Mouse (Mus musculus) forebrain, embryonic 11.5 days (tissue): ENCODE data around the gene Arhgap27. TPM values are rescaled to one million over a fixed set of nuclear protein-coding genes. Genes with fewer than 3 reads are reported as not detected.

Source experiments
- ATAC-seq: fragments of 200-750 bp; cut with Nextera tagmentation; replicated peaks from 2 replicates; pipeline ENCODE4 v1.8.0; 2017; ENCODE audit warnings: moderate TSS enrichment; ENCODE audit not compliant: low FRiP score
- DNase-seq: peaks from one replicate; pipeline ENCODE4 v3.0.0-alpha.2; 2017; ENCODE audit warnings: low spot score
- H3K27ac ChIP-seq: fragments of 300-500 bp; sonication (generic); 2 replicates; pipeline ENCODE4 v1.5.1; 2014; ENCODE audit warnings: low read depth, low read length
- H3K27me3 ChIP-seq: fragments of 300-500 bp; sonication (generic); 2 replicates; pipeline ENCODE4 v1.6.1; 2014; ENCODE audit warnings: mild to moderate bottlenecking, low read length, mixed read lengths; ENCODE audit not compliant: control insufficient read depth, insufficient read depth
- H3K36me3 ChIP-seq: fragments of 300-500 bp; sonication (generic); 2 replicates; pipeline ENCODE4 v1.6.1; 2014; ENCODE audit warnings: mild to moderate bottlenecking, low read length, moderate library complexity, mixed read lengths; ENCODE audit not compliant: control insufficient read depth, insufficient read depth
- H3K4me1 ChIP-seq: fragments of 300-500 bp; sonication (generic); replicated peaks from 2 replicates; pipeline ENCODE4 v1.6.1; 2014; ENCODE audit warnings: low read length, mixed read lengths; ENCODE audit not compliant: control insufficient read depth, insufficient read depth
- H3K4me2 ChIP-seq: fragments of 300-500 bp; sonication (generic); 2 replicates; pipeline ENCODE4 v1.6.1; 2014; ENCODE audit warnings: low read depth, mild to moderate bottlenecking, low read length, moderate library complexity, mixed read lengths; ENCODE audit not compliant: severe bottlenecking
- H3K4me3 ChIP-seq: fragments of 300-500 bp; sonication (generic); 2 replicates; pipeline ENCODE4 v1.5.1; 2014; ENCODE audit warnings: low read depth, low read length
- H3K9ac ChIP-seq: fragments of 300-500 bp; sonication (generic); 2 replicates; pipeline ENCODE4 v1.6.1; 2014; ENCODE audit warnings: low read length
- H3K9me3 ChIP-seq: fragments of 300-500 bp; sonication (generic); 2 replicates; pipeline ENCODE4 v1.6.1; 2016; ENCODE audit warnings: low read length, mixed read lengths; ENCODE audit not compliant: control insufficient read depth
- WGBS: fragments of 180-500 bp; shearing (Covaris S2); extraction: QIAGEN DNeasy Blood & Tissue Kit; methylation state at CpG from one replicate; pipeline ENCODE4 v1.1.7; 2014; 5-methylcytosine and 5-hydroxymethylcytosine counted together
- polyA plus RNA-seq: library from polyadenylated mRNA; unstranded; fragments of >200 nt; fragmentation: Nextera tagmentation; extraction: Ambion mirVana; gene quantifications from 2 replicates; pipeline ENCODE4 v1.2.1, GENCODE M21; 2014

The Arhgap27 gene
- polyA plus RNA-seq, 1 experiment from 2014 or later, result 3.2 TPM

DNA sequence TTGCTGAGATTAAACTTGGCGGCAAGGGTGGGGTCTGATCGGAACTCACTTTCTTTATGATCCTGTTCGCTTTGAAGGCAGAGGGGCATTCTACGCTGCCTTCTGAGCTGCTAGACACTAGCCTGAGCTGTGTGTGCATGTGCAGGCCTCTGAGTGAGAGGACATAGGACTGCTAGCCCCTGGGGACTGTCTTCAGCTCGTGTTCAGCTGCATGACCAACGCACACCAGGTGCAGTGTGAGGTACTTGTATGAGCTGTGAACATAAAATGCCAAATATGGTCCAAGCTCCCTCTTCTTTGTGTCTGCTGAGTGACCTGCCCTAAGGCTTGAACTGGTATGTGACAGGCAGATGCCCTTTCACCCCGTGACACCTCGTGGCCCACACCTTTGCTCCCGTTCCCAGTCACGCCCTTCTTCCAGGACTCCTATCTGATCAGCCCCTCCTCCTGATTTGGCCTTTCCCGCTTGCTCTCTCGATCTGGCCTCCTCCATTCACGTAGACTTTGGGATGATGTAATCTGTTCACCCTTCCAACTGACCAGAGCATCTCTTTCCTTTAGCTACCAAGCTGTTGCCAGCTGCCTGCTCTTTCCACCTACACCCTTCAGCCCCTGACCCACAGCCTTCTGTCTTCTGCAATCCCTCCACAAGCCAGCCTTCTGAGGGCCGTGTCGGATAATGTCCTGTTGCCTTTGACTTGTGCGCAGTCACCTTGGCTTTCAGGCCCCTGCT, 6.4 kb downstream of the Arhgap27 start:
- DNase-seq, result no peak
- 85% methylated on average over 16 of the region's 16 CpGs for WGBS
- Histone ChIP-seq H3K9me3 (no peaks in the 10 kb centered on the region), H3K4me2 (no peak overlapping the region), H3K9ac (no peak overlapping the region), H3K4me1 (peaks cover 10% of the 10 kb centered on the region), H3K4me3 (no peak overlapping the region), H3K27ac (no peak overlapping the region), H3K36me3 (no peaks in the 10 kb centered on the region), H3K27me3 (peaks cover 30% of the 10 kb centered on the region)
- ATAC-seq, result no peak

DNA sequence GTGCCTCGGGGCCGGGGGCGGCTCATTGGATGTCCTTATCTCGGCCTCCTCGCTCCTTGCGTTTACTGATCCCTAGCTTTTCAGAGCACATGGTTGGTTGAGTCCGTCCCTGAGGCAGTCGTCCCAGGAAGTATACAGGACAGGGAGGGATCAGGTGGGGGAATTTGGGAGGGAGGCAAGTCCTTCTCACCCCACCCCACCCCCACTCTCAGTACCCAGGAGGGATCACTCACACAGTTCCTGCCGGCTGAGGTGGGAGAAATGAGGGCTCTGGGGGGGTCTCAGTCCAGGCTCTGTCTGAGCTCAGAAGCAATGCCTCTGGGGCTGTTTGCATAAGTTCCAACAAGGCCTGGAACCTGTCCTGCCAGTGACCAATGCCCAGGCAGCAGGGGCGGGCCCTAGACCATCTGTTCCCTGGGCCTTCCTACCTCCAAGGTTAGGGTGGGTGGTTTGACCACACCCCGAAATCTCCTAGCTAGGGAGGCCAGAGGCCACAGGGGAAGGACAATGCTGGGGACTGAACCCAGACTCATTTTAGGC, 7.4 kb downstream of the Arhgap27 start:
- Histone ChIP-seq H3K9ac (no peak overlapping the region), H3K36me3 (no peaks in the 10 kb centered on the region), H3K27me3 (peaks cover 20% of the 10 kb centered on the region), H3K4me3 (no peak overlapping the region), H3K4me1 (peaks cover 6% of the 10 kb centered on the region; the same call in 1 of the 2 replicates), H3K4me2 (no peak overlapping the region), H3K9me3 (no peaks in the 10 kb centered on the region), H3K27ac (no peak overlapping the region)
- DNase-seq (no peak), ATAC-seq (no peak)
- 32% methylated on average over 11 of the region's 11 CpGs for WGBS

DNA sequence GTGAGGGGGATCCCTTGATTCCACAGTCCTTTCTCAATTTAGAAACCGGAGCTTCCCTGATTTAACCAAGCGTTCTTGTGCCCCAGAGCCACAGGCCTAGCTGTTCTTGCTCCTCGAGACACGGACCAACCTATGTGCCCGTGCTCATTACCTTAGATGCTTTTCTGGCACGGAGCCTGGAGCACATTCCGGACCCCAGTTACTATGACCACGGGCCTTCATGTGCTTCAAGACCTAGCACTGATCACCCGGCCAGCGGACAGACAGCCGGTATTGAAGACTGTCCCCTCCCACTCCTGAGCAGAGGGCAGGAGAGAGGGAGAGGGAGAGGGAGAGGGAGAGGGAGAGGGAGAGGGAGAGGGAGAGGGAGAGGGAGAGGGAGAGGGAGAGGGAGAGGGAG, 8.2 kb downstream of the Arhgap27 start:
- 32% methylated on average over 11 of the region's 11 CpGs for WGBS
- peaks cover 11% of the 10 kb centered on the region for H3K27me3 ChIP-seq

DNA sequence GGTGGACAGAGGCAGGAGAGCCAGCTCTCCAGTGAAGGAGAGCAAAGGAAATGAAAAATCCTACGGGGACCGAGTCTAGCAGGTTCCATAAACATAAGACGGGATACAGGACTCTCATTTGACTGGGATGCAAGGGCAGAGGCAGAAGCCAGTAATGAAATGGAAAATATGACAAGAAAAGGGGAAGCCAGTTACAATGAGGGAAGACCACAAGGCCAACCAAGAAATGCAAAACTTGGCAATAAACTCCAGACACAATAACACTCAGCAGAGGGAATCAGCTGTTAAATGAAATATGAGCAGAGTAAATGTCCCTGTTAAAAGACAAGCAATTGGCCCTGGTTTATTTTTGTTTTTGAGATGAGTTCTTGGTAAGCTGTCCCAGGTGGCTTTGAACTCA, 9.5 kb downstream of the Arhgap27 start:
- peaks cover 3% of the 10 kb centered on the region for H3K27me3 ChIP-seq
- H3K9ac ChIP-seq, result no peak overlapping the region

More for the DNA sequence above, 8.2 kb downstream of the Arhgap27 start:
- peak; percentile 68 for DNase-seq
- ATAC-seq, result no peak
- H3K4me3 ChIP-seq, result no peak overlapping the region
- no peaks in the 10 kb centered on the region for H3K9me3 ChIP-seq
- H3K9ac ChIP-seq, result no peak overlapping the region
- H3K27ac ChIP-seq, result no peak overlapping the region
- peaks cover 6% of the 10 kb centered on the region; the same call in 1 of the 2 replicates for H3K4me1 ChIP-seq
- no peaks in the 10 kb centered on the region for H3K36me3 ChIP-seq
- H3K4me2 ChIP-seq, result no peak overlapping the region

DNA sequence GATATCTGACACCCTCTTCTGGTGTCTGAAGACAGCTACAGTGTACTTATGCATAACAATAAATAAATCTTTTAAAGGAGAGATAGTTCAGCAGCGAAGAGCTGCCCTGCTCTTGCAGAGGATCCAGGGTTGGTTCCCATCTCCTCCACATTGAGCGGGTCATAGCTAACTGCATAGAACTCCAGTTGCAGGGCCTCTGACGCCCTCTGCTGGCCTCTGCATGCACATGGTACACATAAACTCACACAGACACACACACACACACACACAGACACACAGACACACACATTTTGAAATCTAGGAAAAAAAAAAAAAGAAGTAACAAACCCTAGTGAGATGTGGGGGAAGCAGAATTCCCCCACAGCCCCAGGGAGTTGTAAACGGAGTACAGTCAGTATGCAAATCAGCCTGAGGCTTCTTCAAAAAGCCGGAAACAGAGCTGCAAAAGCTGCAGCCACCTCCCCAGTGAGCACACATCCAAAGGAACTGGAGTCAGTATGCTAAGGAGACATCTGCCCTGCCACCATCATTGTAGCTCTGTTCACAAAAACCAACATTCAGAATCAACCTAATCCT, 11.2 kb downstream of the Arhgap27 start:
- no peak overlapping the region for H3K27ac ChIP-seq
- 80% methylated on average over 5 of the region's 5 CpGs for WGBS
- no peaks in the 10 kb centered on the region; the same call in none of the 2 replicates for H3K27me3 ChIP-seq
- peaks cover 3% of the 10 kb centered on the region; the same call in 1 of the 2 replicates for H3K4me1 ChIP-seq
- no peaks in the 10 kb centered on the region; the same call in 1 of the 2 replicates for H3K9me3 ChIP-seq
- ATAC-seq (no peak), DNase-seq (no peak)
- no peak overlapping the region for H3K4me2 ChIP-seq
- no peak overlapping the region for H3K9ac ChIP-seq
- no peaks in the 10 kb centered on the region for H3K36me3 ChIP-seq
- H3K4me3 ChIP-seq, result no peak overlapping the region

More for the DNA sequence above, 9.5 kb downstream of the Arhgap27 start:
- Histone ChIP-seq H3K36me3 (no peaks in the 10 kb centered on the region), H3K4me1 (peaks cover 3% of the 10 kb centered on the region; the same call in 1 of the 2 replicates), H3K4me2 (no peak overlapping the region), H3K4me3 (no peak overlapping the region), H3K9me3 (no peaks in the 10 kb centered on the region; the same call in 1 of the 2 replicates), H3K27ac (no peak overlapping the region)
- DNase-seq (no peak), ATAC-seq (no peak)
- WGBS, result 83% methylated on average over 3 of the region's 3 CpGs

DNA sequence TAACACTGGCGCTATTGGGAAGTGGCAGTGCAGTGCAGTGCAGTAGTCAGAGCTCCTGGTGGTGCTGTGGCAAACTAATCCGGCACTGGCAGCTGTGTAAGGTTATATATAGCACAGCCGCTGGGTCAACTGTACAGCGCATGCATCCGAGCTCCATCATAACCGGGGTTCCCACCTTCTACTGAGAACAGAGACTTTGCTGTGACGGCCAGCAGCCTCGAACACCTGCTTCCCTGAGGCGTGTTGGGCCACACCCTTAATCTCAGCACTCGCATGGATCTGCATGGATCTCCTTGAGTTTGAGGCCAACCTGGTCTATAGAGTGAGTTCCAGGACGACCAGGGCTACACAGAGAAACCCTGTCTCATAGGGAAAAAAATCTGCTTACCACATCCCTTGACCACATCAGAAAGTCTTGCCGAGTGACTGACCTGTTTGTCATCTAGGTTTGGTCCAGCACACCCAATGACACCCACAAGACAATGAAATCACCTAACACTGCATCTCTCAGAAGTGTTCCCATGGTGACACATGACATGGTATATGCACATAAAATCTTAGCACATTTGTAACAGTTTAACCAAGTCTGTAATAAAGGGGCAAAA, 12.7 kb downstream of the Arhgap27 start:
- 92% methylated on average over 12 of the region's 12 CpGs for whole genome bisulfite sequencing
- Histone ChIP-seq H3K27ac (no peak overlapping the region), H3K9ac (no peak overlapping the region), H3K9me3 (no peaks in the 10 kb centered on the region; the same call in 1 of the 2 replicates), H3K36me3 (no peaks in the 10 kb centered on the region), H3K4me3 (no peak overlapping the region), H3K4me1 (peaks cover 2% of the 10 kb centered on the region; the same call in 1 of the 2 replicates), H3K4me2 (no peak overlapping the region), H3K27me3 (no peaks in the 10 kb centered on the region; the same call in 1 of the 2 replicates)
- ATAC-seq, result no peak
- DNase-seq, result no peak

DNA sequence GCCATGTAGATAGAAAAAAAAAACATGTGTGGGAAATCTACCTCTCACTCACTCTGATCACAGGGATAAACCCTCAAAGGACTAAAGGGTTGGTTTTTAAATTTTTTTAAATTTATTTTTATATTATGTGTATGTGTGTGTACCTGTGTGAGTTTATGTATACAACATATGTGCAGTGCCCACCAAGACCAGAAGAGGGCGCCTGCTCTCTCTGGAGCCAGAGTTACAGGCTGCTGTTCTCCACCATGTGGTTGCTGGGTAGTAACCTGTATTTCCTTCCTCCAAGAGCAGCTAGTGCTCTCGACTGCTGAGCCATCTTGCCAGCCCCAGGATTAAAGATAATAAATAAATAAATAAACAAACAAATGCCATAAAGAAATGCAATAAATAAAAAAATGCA, 13.8 kb downstream of the Arhgap27 start:
- no peak for DNase-seq
- Histone ChIP-seq H3K4me1 (no peaks in the 10 kb centered on the region), H3K4me3 (no peak overlapping the region), H3K9me3 (no peaks in the 10 kb centered on the region; the same call in 1 of the 2 replicates), H3K27ac (no peak overlapping the region), H3K4me2 (no peak overlapping the region), H3K27me3 (no peaks in the 10 kb centered on the region), H3K36me3 (no peaks in the 10 kb centered on the region), H3K9ac (no peak overlapping the region)
- 70% methylated on average over 2 of the region's 2 CpGs for WGBS
- ATAC-seq, result no peak

DNA sequence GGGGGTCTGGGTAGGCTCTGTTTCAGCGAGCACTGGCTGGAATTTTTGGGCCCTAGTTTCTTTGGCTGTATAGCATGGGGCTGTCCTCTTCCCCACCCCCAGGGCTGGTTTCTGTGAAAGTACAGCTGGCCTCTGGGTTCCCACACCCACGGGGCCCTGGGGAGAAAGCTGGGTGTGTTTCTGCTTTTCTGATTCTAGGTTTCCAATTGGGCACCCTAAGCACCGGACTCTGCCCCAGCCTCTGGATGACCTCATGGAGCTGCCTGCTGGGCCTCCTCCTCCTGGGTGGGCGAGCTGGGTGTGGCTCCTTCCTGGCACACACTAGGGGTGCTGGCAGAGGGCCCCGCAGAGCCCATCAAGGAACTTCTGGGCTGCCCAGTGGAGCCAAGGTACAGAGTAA, 16.8 kb downstream of the Arhgap27 start:
- no peaks in the 10 kb centered on the region for H3K27me3 ChIP-seq
- no peaks in the 10 kb centered on the region for H3K4me1 ChIP-seq
- no peak overlapping the region for H3K4me3 ChIP-seq
- no peak for DNase-seq
- H3K9me3 ChIP-seq, result no peaks in the 10 kb centered on the region; the same call in 1 of the 2 replicates
- WGBS, result 57% methylated on average over 5 of the region's 5 CpGs
- no peak overlapping the region for H3K4me2 ChIP-seq
- no peak overlapping the region for H3K9ac ChIP-seq
- H3K27ac ChIP-seq, result no peak overlapping the region
- ATAC-seq, result no peak
- no peaks in the 10 kb centered on the region for H3K36me3 ChIP-seq
